Mouse (Mus musculus) large intestine, adult 2 months (tissue): ENCODE results near the gene Reln. TPM values are rescaled to one million over a fixed set of nuclear protein-coding genes. Genes with fewer than 3 reads are reported as not detected.

Experiments used
- DNase-seq: peaks from one replicate; pipeline ENCODE4 v3.0.0-alpha.2; 2012; ENCODE audit warnings: low read depth, low spot score
- WGBS: fragments of 180-500 bp; shearing (Covaris S2); methylation state at CpG from one replicate; pipeline ENCODE4 v1.1.7; 2018; 5-methylcytosine and 5-hydroxymethylcytosine counted together
- polyA plus RNA-seq: library from polyadenylated mRNA; depleted of rRNA; stranded (reverse); fragments of >200 nt; gene quantifications from 2 replicates; pipeline ENCODE4 v1.2.3, GENCODE M21; 2012

The Reln gene
- polyA plus RNA-seq, 1 experiment, result 5.9 TPM

- 78% methylated on average over 4 of the region's 4 CpGs for WGBS
- DNase-seq, result no peak
Observed at GRCm38 (mm10) chr5:22311046-22311445, 33.5 kb downstream of the Reln start.

DNA sequence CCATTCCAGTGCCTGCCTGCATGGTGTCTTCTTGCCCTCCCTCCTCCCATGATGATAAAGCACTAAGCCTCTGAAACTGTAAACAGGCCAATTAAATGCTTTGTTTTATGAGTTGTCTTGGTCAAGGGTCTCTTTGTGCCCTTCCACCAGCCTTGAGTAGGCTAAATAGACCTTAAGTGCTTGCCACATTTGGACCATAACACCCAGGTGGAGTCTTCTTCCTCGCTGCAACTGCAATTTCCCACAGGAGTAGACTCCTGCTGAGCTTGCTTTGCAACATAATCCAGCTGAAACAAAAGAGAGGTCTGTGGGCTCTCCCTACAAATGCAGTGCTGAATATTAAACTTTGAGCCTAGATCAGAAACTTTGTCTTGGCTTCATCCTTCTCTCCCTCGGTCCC lies 35.5 kb downstream of the Reln start:
- WGBS, result 37% methylated on average over 2 of the region's 2 CpGs

DNA sequence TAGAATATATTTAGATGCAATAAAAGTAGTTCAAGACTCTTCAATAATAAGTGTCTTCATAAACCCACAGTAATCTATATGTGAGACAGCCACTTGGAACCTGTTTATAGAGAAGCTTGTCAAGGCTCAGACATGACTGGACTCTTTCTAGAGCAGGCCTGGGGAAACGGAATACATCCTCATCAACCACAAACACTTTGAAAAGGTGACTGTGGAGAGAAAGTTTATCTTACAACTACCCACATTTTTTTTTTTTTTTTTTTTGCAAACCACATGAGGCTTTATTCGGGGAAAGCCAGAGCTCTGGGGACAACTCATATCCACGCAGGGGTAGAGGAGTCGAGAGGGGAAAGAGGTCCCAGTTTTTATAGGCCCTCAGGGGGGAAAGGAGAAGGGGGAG lies 36.6 kb downstream of the Reln start:
- WGBS, result 57% methylated on average over 4 of the region's 4 CpGs
- no peak for DNase-seq

More for the DNA sequence above, 35.5 kb downstream of the Reln start:
- no peak for DNase-seq

- DNase-seq, result no peak
- 70% methylated on average over 3 of the region's 3 CpGs for WGBS
Observed at GRCm38 (mm10) chr5:22307072-22307471, 37.4 kb downstream of the Reln start.

- DNase-seq, result no peak
- WGBS, result 61% methylated on average over 1 of the region's 1 CpGs
Observed at GRCm38 (mm10) chr5:22303709-22304108, 40.8 kb downstream of the Reln start.

GRCm38 (mm10) chr5:22302309-22302708 lies 42.2 kb downstream of the Reln start:
- WGBS, result 61% methylated on average over 5 of the region's 5 CpGs
- DNase-seq, result no peak

- WGBS, result 71% methylated on average over 5 of the region's 5 CpGs
- no peak for DNase-seq
Observed at GRCm38 (mm10) chr5:22300788-22301187, 43.7 kb downstream of the Reln start.

DNA sequence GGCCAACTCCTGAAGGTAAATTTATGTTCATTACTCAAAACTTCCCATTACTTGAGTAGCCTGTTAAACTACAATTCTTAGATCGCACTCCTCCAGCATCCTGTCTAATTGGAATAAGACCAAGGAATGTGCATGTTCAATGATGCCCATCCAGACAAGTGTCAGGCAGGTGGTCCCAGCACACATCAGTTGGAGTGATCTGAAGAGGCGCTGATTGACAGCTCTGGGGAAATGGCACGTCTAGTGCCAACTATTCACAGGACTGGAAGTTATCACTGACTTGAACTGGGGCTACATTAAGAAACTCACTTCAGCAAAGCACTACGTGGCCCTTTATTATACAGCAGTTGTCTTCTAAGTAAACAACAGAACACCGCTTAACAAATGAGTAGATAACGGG lies 44.5 kb downstream of the Reln start:
- WGBS, result 76% methylated on average over 6 of the region's 6 CpGs
- DNase-seq, result no peak

- DNase-seq, result no peak
- 86% methylated on average over 6 of the region's 6 CpGs for WGBS
Observed at GRCm38 (mm10) chr5:22295161-22295560, 49.3 kb downstream of the Reln start.

- 54% methylated on average over 4 of the region's 4 CpGs for WGBS
- DNase-seq, result no peak
Observed at GRCm38 (mm10) chr5:22291409-22291808, 53.1 kb downstream of the Reln start.

DNA sequence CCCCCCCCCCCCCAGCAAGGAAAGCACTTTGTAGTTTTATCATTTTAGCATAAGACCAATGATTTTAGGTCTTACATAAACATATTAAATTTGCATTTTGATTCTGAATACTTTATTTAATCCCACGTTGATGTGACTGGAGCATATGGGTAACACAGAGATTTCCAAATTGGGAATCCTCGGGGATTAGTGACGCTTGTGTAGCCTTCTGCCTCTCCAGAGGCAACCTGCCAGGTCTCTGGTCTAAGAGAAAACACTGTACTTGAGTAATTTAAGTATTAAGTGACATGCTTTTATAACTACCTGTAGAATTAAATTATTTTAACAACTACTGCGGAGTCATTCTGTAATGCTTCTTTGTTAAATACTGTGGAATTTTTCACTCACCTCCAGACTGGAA lies 59.1 kb downstream of the Reln start:
- DNase-seq, result no peak
- 74% methylated on average over 4 of the region's 4 CpGs for WGBS

GRCm38 (mm10) chr5:22282141-22282665 lies 62.3 kb downstream of the Reln start:
- no peak for DNase-seq
- 81% methylated on average over 7 of the region's 7 CpGs for WGBS

GRCm38 (mm10) chr5:22280534-22281164 lies 63.9 kb downstream of the Reln start:
- whole genome bisulfite sequencing, result 64% methylated on average over 2 of the region's 2 CpGs
- no peak for DNase-seq

- 92% methylated on average over 4 of the region's 4 CpGs for WGBS
- DNase-seq, result no peak
Observed at GRCm38 (mm10) chr5:22279201-22279600, 65.3 kb downstream of the Reln start.

DNA sequence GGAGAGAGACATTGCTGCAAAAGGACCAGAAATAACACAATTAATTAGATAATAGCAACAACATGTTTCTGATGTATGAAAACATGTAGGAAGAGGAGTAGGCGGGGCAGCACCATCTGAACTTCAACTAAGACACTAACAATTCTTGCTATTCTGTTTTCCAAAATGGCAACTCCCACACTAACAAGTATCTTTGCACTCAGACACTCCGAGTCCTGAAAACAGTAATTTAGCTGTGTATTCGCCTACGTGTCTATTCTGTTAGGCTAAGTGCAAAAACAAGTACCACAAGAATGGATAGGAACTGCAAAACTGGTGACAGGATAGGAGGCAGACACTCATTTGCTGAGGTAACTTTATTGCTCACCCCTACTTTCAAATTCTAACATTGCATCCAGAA lies 70.4 kb downstream of the Reln start:
- WGBS, result 85% methylated on average over 4 of the region's 4 CpGs
- no peak for DNase-seq

GRCm38 (mm10) chr5:22266489-22267301 lies 77.8 kb downstream of the Reln start:
- 74% methylated on average over 6 of the region's 6 CpGs for WGBS
- no peak for DNase-seq

DNA sequence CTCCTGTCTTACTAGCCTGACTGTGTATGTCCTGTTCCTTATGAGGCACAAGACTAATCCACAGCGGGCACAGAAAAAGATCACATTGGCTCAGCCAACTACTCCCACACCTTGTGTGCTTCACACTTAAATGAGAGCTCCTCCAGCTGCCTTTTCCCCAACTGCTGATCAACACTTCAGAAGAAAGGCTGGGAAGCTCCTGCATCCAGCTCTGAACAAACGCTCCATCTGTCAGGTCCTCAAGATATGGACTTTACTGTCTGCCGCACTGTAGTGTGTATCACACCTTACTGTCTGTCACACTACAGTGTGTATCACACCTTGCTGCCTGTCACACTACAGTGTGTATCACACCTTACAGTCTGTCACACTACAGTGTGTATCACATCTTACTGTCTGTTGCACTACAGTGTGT lies 82.1 kb downstream of the Reln start:
- DNase-seq, result no peak
- WGBS, result 84% methylated on average over 3 of the region's 3 CpGs

GRCm38 (mm10) chr5:22255346-22255745 lies 89.2 kb downstream of the Reln start:
- DNase-seq, result no peak
- 77% methylated on average over 3 of the region's 3 CpGs for WGBS

GRCm38 (mm10) chr5:22253910-22254309 lies 90.6 kb downstream of the Reln start:
- 71% methylated on average over 3 of the region's 3 CpGs for WGBS
- DNase-seq, result no peak

DNA sequence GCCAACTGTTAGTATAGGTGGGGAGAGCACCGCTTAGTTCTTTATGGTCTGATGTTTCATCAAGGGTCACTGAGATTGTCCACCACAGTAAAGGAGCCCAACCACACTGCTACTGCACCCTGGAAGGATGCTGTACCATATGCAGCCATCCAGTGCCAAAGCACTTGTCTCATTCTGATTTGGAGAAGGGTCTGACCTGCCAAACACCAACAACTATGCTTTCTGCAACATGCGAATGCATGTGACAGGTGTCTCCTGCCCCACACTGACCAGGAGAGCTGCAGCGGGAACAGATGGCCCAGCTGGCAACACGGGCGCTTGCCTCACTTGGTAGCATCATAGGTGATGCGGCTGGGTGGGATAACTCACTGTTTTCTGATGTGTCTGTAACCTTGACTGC lies 91.2 kb downstream of the Reln start:
- no peak for DNase-seq
- 93% methylated on average over 6 of the region's 6 CpGs for WGBS

DNA sequence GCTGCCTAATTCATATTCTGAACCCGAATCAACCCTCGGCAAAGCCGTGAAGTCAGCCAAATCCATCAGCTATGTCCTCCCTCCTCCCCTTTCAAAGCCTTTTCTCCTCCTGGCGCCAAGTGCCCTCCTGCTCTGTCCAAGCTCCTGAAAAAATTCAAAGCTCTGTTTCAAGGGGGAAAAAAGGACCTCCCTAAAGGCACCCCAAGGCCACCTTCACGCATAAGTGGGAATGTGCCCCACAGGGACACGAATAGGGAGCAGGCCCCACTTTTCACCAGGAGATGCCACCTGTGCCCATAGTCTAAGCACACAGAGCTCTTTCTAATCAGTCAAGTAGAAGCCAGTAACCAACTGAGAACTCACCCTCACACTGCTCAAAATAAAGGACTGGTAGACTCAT lies 96.7 kb downstream of the Reln start:
- no peak for DNase-seq
- WGBS, result 79% methylated on average over 6 of the region's 6 CpGs
